Mouse (Mus musculus): ENCODE measurements at regions not wholly inside any gene's neighbourhood (a gene's known extent, or its start where the extent isn't known, plus 50 kb on each side); places are given as distances from the start of the nearest gene placed in this dataset.
A peak's percentile ranks its signal among the peaks of the same experiment; 100 is the strongest.

DNA sequence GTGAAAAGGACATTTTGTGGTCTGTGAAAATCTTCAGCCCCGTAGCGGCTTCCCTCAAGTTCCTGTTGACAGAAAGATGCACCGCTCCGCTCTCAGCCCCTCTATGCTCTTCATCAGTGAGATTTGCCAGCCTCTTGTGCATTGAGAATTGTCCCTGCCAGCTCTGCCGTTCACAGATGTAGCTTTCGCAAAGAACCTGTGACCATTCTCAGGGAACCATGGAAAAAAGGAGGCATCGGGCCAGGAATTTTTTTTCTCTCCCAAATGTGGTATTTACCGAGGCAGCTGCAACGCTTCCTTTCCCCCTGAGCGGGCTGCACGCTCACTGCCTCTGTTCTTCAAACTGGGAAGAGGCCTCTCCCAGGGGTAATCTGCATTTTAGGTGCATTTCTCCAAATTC lies 184.4 kb downstream of the Pdgfra start:
- ATAC-seq (replicated peaks; ENCODE audit: low read depth, poor library complexity, severe bottlenecking), result no peak

- ATAC-seq (replicated peaks; ENCODE audit: low read depth, poor library complexity, severe bottlenecking), result no peak
These were observed 186.3 kb downstream of the Pdgfra start for GRCm38 (mm10) chr5:75338439-75338838.

DNA sequence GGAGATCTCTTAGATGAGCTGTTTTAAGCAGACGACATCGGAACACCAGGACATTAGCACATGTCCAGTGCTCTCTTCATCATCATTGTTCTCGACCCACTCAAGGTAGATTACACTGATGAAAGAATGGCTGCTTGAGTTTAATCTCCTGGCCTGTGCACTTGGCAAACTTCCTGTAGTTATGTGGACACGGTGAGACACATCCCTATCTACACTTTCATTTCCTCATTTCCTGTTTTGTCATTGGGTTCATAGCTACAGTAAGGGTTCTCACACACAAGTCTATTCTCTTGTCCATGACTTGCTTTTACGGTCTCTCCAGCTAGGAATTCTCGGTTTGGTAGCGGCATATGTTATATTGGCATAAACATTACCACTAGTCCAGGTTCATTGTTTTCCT lies 190.5 kb downstream of the Pdgfra start:
- peak; percentile 83 for ATAC-seq (replicated peaks; ENCODE audit: low read depth, poor library complexity, severe bottlenecking)

DNA sequence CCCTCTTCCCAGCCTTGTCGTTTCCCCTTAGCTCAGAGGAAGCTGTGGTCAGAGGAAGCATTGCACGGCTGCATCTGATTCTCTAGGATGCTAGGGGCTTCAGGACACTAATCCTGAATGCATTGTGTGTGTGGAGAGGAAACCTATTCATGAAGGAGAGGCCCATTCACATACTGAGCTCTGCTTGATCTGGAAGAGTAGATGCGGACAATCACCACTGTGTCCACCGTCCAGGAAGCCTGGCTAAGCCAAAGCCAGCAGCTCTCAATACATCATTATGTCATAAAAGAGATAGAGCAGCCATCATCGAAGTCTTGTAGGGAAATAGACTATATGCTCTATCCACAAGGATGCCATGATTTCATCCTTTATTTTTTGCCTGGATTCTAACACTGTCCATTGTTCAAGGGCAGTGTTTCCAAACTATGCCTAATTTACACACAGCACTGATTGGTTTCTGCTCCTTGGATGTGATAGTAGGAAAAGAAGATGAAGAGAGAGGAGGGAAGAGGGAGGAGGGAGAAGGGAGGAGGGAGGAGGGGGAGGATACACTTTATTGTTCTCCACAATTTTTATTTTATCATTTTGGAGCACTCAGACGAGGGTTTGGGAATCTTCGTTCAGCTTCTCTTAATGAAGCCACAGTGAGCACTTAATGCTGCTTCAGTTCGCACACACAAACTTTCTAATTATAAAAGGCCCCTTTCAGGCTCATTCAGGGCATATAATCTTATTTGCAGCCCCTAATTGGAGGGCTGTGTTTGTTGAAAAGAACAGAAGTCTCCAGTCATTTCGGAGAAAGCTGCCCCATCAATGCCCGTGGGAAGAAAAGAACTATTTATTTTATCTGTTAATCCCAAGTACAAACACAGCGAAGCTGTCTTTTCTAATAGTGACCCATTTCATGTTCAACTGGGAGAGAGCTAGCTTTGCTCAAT lies 195.0 kb downstream of the Pdgfra start:
- no peak for ATAC-seq (replicated peaks; ENCODE audit: low read depth, poor library complexity, severe bottlenecking)

DNA sequence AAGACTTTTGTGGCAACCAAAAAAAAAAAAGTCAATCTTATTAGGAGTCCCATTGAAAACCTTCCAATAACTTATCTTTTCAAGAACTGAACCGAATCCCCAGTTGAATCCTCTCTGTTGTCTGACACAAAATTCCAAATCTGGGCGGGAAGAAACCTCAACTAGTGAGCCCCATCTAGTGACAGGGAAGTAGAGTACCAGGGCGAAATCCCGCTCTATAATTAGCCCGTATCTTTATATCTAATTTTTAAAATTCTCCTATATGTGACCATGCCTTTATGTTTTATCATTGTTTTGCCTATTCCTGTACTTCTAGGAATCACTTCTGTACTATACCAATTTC lies 195.7 kb downstream of the Pdgfra start:
- ATAC-seq (replicated peaks; ENCODE audit: low read depth, poor library complexity, severe bottlenecking), result no peak

- ATAC-seq (replicated peaks; ENCODE audit: low read depth, poor library complexity, severe bottlenecking), result no peak
These were observed 203.2 kb downstream of the Pdgfra start for GRCm38 (mm10) chr5:75355266-75355665.

- no peak; the same call in 1 of the 2 replicates for ATAC-seq (replicated peaks; ENCODE audit: low read depth, poor library complexity, severe bottlenecking)
These were observed 206.8 kb downstream of the Pdgfra start for GRCm38 (mm10) chr5:75358869-75359268.

- ATAC-seq (replicated peaks; ENCODE audit: low read depth, poor library complexity, severe bottlenecking), result no peak
These were observed 210.9 kb upstream of the Kit start for GRCm38 (mm10) chr5:75363832-75364231.

- no peak for ATAC-seq (replicated peaks; ENCODE audit: low read depth, poor library complexity, severe bottlenecking)
These were observed 207.4 kb upstream of the Kit start for GRCm38 (mm10) chr5:75367282-75367681.

DNA sequence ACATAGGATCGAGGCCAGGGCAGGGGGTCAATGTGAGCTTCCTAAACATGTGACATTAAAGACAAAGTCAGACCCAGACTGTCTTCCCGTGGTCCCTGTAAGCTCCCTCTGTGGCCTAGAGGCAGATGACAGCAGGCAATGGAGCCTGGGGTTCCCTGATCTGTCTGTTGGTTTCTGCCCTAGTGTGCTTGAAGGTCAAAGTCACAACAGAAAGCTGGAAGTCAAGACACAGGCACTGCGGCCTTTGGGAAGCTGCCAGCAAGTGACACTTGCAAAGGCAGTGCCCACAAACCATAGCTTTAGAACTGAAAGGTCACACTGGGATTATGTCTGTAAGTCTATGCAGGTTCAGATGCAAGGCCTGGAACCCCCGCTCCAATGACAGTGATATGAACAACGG lies 206.0 kb upstream of the Kit start:
- ATAC-seq (replicated peaks; ENCODE audit: low read depth, poor library complexity, severe bottlenecking), result no peak

- no peak for ATAC-seq (replicated peaks; ENCODE audit: low read depth, poor library complexity, severe bottlenecking)
These were observed 201.9 kb upstream of the Kit start for GRCm38 (mm10) chr5:75372849-75373248.

GRCm38 (mm10) chr5:75377311-75378300 lies 197.1 kb upstream of the Kit start:
- ATAC-seq (replicated peaks; ENCODE audit: low read depth, poor library complexity, severe bottlenecking), result peak; percentile 53; the same call in 1 of the 2 replicates

GRCm38 (mm10) chr5:75378655-75379054 lies 196.1 kb upstream of the Kit start:
- ATAC-seq (replicated peaks; ENCODE audit: low read depth, poor library complexity, severe bottlenecking), result no peak

DNA sequence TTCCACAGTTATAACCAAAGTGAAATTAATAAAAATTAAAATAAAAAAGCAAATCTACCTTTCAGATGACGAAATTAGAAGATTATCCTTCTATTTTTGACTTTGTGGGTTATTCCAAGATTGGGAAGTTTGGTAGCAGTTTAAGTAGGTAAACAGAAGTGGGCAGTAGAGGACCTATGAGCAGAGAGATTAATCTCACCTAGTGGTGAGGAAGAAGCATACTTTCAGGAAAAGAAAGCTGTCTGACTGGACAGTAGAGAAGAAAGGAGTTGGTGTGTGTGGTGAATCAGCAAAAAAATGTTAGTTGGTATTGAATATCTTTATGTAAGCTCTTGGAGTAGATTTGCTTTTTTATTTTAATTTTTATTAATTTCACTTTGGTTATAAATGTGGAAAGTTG lies 194.4 kb upstream of the Kit start:
- peak; percentile 33; the same call in 1 of the 2 replicates for ATAC-seq (replicated peaks; ENCODE audit: low read depth, poor library complexity, severe bottlenecking)

GRCm38 (mm10) chr5:75382138-75382537 lies 192.6 kb upstream of the Kit start:
- ATAC-seq (replicated peaks; ENCODE audit: low read depth, poor library complexity, severe bottlenecking), result peak; percentile 59

- peak; percentile 42; the same call in 1 of the 2 replicates for ATAC-seq (replicated peaks; ENCODE audit: low read depth, poor library complexity, severe bottlenecking)
These were observed 186.7 kb upstream of the Kit start for GRCm38 (mm10) chr5:75387886-75388454.

DNA sequence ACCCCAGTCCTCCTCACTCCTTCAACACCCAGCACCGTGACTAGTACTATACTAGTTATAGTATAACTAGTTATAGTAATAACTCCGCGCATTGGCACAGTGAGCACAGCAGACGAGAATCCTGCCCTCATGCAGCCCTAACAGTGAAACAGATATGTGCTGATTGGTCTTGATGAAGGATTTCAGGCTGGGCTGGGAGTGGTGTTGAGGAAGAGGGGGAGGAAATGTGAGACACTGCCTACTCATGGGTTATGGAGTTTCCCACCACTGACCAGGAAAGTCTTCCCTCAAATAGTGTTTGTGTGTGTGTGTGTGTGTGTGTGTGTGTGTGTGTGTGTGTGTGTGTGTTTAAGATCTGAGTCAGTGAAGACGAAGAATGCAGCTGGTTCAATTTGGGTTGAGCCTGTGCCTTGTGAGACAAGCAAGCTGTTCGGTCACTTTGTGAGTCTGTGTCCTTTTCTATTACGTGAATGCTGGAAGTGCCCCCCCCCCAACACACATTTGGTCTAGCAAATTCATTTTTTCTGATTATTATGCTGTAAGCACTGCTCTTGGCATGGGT lies 185.9 kb upstream of the Kit start:
- ATAC-seq (replicated peaks; ENCODE audit: low read depth, poor library complexity, severe bottlenecking), result no peak

GRCm38 (mm10) chr5:75389433-75389971 lies 185.2 kb upstream of the Kit start:
- no peak for ATAC-seq (replicated peaks; ENCODE audit: low read depth, poor library complexity, severe bottlenecking)

GRCm38 (mm10) chr5:75398820-75399219 lies 175.9 kb upstream of the Kit start:
- ATAC-seq (replicated peaks; ENCODE audit: low read depth, poor library complexity, severe bottlenecking), result no peak

DNA sequence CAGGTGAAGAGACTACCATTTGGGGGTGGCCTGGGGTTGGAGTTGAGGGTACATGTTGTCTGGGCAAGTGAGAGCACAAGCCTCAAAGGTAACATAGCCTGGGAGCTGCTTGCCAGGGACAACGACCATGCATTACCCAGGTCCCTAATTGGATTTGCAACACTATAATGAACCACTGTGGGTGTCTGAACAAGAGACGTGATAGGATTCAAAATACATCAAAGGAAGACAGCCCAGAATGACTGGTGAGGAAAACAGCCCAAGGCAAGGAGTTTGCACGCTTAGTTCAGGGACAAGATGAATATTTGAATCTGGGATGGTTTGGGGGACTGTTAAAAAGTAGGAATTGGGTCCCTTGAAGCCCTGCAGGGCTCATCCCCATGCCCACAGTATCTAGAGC lies 173.0 kb upstream of the Kit start:
- ATAC-seq (replicated peaks; ENCODE audit: low read depth, poor library complexity, severe bottlenecking), result no peak
